Mouse (Mus musculus): ENCODE measurements around the gene Ncoa5.

Ncoa5 gene

GRCm38 (mm10) chr2:164957548-164958315 is 76.9 kb downstream of the Ncoa5 start:
- no peak for DNase-seq (ENCODE audit: low spot score)

- DNase-seq (ENCODE audit: low spot score), result no peak
Observed at GRCm38 (mm10) chr2:164956195-164956594, 78.5 kb downstream of the Ncoa5 start.

GRCm38 (mm10) chr2:164955725-164956124 is 78.9 kb downstream of the Ncoa5 start:
- no peak for DNase-seq (ENCODE audit: low spot score)

- DNase-seq (ENCODE audit: low spot score), result peak; percentile 89
Observed at GRCm38 (mm10) chr2:164953224-164953623, 81.4 kb downstream of the Ncoa5 start.

- DNase-seq (ENCODE audit: low spot score), result no peak
Observed at GRCm38 (mm10) chr2:164952448-164952847, 82.2 kb downstream of the Ncoa5 start.

GRCm38 (mm10) chr2:164951745-164952144 is 82.9 kb downstream of the Ncoa5 start:
- no peak for DNase-seq (ENCODE audit: low spot score)

GRCm38 (mm10) chr2:164950501-164950900 is 84.2 kb downstream of the Ncoa5 start:
- peak; percentile 50 for DNase-seq (ENCODE audit: low spot score)
